11 mouse cellular contexts compared by ENCODE assay signal in genomic region chr8:124833430-124834205, GRCm38 (mm10). TPM values are rescaled to one million over a fixed set of nuclear protein-coding genes. Genes with fewer than 3 reads are reported as not detected.
A peak's percentile ranks its signal among the peaks of the same experiment; 100 is the strongest.
DNase-seq lines count a peak whose midpoint lies in the region; ATAC-seq and TF ChIP-seq lines count a peak whose summit lies in the region.
"Had no signal": no experiment of that assay in that cellular context is flagged by ENCODE, and none has a peak within 500 bp of the region (broad histone marks: within the 10 kb centered on the region; RNA-seq: fewer than 3 reads in every experiment).

No protein-coding gene starts in this region.

- no peak overlapping the region for H3K4me3 ChIP-seq in hindbrain, postnatal 0 days (ENCODE audit: low read length)
- no peak overlapping the region for H3K4me3 ChIP-seq in hindbrain, embryonic 14.5 days (replicated peaks; ENCODE audit: low read length)
- no peak overlapping the region for H3K4me3 ChIP-seq in heart, embryonic 12.5 days
- no peak overlapping the region for H3K4me3 ChIP-seq in limb, embryonic 14.5 days (replicated peaks; ENCODE audit: low read length)
- no peak overlapping the region for H3K4me3 ChIP-seq in left cerebral cortex, adult 2 months
- H3K4me3 ChIP-seq: forebrain, embryonic 15.5 days had no signal

- 45% methylated on average over 15 of the region's 15 CpGs for WGBS in hindbrain, postnatal 0 days
- WGBS in hindbrain, embryonic 14.5 days: 54% methylated on average over 15 of the region's 15 CpGs
- WGBS in heart, embryonic 12.5 days: 26% methylated on average over 15 of the region's 15 CpGs
- WGBS in limb, embryonic 14.5 days: 37% methylated on average over 15 of the region's 15 CpGs

- intact Hi-C loops in left cerebral cortex, adult 2 months (cut with DNase I): no loop called here

- H3K9ac ChIP-seq in hindbrain, postnatal 0 days (replicated peaks; ENCODE audit: low read length): no peak overlapping the region
- no peak overlapping the region for H3K9ac ChIP-seq in hindbrain, embryonic 14.5 days
- H3K9ac ChIP-seq in heart, embryonic 12.5 days: no peak overlapping the region
- no peak overlapping the region for H3K9ac ChIP-seq in limb, embryonic 14.5 days (ENCODE audit: low read depth, low read length, severe bottlenecking)
- H3K9ac ChIP-seq: forebrain, embryonic 15.5 days had no signal

- no peaks in the 10 kb centered on the region for H3K27me3 ChIP-seq in hindbrain, postnatal 0 days (ENCODE audit: insufficient read depth, low read length)
- no peaks in the 10 kb centered on the region for H3K27me3 ChIP-seq in hindbrain, embryonic 14.5 days (ENCODE audit: control insufficient read depth, insufficient read depth, low read length)
- peaks cover 5% of the 10 kb centered on the region for H3K27me3 ChIP-seq in heart, embryonic 12.5 days (replicated peaks)
- no peaks in the 10 kb centered on the region for H3K27me3 ChIP-seq in limb, embryonic 14.5 days (ENCODE audit: control insufficient read depth, insufficient read depth, low read length)
- H3K27me3 ChIP-seq: forebrain, embryonic 15.5 days had no signal

- no peaks in the 10 kb centered on the region for H3K4me1 ChIP-seq in hindbrain, postnatal 0 days (ENCODE audit: insufficient read depth, low read length)
- no peaks in the 10 kb centered on the region for H3K4me1 ChIP-seq in hindbrain, embryonic 14.5 days (replicated peaks; ENCODE audit: control insufficient read depth, insufficient read depth, low read length)
- peaks cover 15% of the 10 kb centered on the region for H3K4me1 ChIP-seq in heart, embryonic 12.5 days (replicated peaks)
- H3K4me1 ChIP-seq in limb, embryonic 14.5 days (ENCODE audit: control insufficient read depth, insufficient read depth, low read length): peaks cover 7% of the 10 kb centered on the region; the same call in 1 of the 2 replicates
- H3K4me1 ChIP-seq: forebrain, embryonic 15.5 days had no signal

- no peak for TF ChIP-seq CTCF in hindbrain, postnatal 0 days (IDR thresholded peaks at IDR 0.05; ENCODE audit: low read depth)
- no peak for TF ChIP-seq CTCF in left cerebral cortex, adult 2 months (IDR thresholded peaks at IDR 0.05)

- peak overlapping the region; percentile 21; the same call in 1 of the 2 replicates for H3K4me2 ChIP-seq in hindbrain, postnatal 0 days (ENCODE audit: low read depth, low read length)
- no peak overlapping the region for H3K4me2 ChIP-seq in hindbrain, embryonic 14.5 days (replicated peaks)
- H3K4me2 ChIP-seq in heart, embryonic 12.5 days: peak overlapping the region; percentile 37; the same call in 1 of the 2 replicates
- H3K4me2 ChIP-seq in limb, embryonic 14.5 days (replicated peaks; ENCODE audit: low read depth, low read length, severe bottlenecking): peak overlapping the region; percentile 28; the same call in 1 of the 2 replicates
- H3K4me2 ChIP-seq: forebrain, embryonic 15.5 days had no signal

- no peak for DNase-seq in hindbrain, postnatal 0 days (ENCODE audit: low spot score)
- DNase-seq in hindbrain, embryonic 14.5 days (ENCODE audit: low spot score): no peak
- DNase-seq in ZHBTc4 (ENCODE audit: low read depth, low spot score): peak; percentile 25
- DNase-seq in limb, embryonic 14.5 days (ENCODE audit: low spot score): no peak
- DNase-seq in left cerebral cortex, adult 2 months (ENCODE audit: extremely low spot score in 1 of 2, low spot score in 2 of 2): no peak
- no peak for DNase-seq in left cerebral cortex, adult 8-10 months (ENCODE audit: low spot score in 2 of 2)
- DNase-seq: cerebellum, postnatal 36 days; left cerebral cortex, postnatal 4 days had no signal

- peaks cover 8% of the 10 kb centered on the region; the same call in 1 of the 2 replicates for H3K36me3 ChIP-seq in hindbrain, postnatal 0 days (ENCODE audit: insufficient read depth, low read length)
- peaks cover 29% of the 10 kb centered on the region for H3K36me3 ChIP-seq in hindbrain, embryonic 14.5 days (replicated peaks; ENCODE audit: control insufficient read depth, insufficient read depth)
- H3K36me3 ChIP-seq in heart, embryonic 12.5 days: peaks cover 13% of the 10 kb centered on the region
- peaks cover 9% of the 10 kb centered on the region for H3K36me3 ChIP-seq in limb, embryonic 14.5 days (ENCODE audit: control insufficient read depth, insufficient read depth, low read length)

- TF ChIP-seq POLR2A in limb, embryonic 14.5 days (IDR thresholded peaks at IDR 0.05; ENCODE audit: borderline replicate concordance, extremely low read depth, insufficient read depth, insufficient read length): no peak

- no peak for ATAC-seq in hindbrain, postnatal 0 days
- ATAC-seq in hindbrain, embryonic 14.5 days (ENCODE audit: low FRiP score): no peak
- peak; percentile 40; the same call in 1 of the 2 replicates for ATAC-seq in heart, embryonic 12.5 days (ENCODE audit: insufficient number of reproducible peaks, low FRiP score)
- no peak for ATAC-seq in limb, embryonic 14.5 days (ENCODE audit: low FRiP score, low read depth)
- no peak for ATAC-seq in CD4-positive, CD25-positive, alpha-beta regulatory T cell, adult 4 months
- ATAC-seq: forebrain, embryonic 15.5 days had no signal

- no peak overlapping the region for H3K27ac ChIP-seq in hindbrain, postnatal 0 days
- H3K27ac ChIP-seq in hindbrain, embryonic 14.5 days: no peak overlapping the region
- H3K27ac ChIP-seq in heart, embryonic 12.5 days (ENCODE audit: poor library complexity, severe bottlenecking): peak overlapping the region; percentile 53; the same call in 1 of the 2 replicates
- no peak overlapping the region for H3K27ac ChIP-seq in limb, embryonic 14.5 days (replicated peaks; ENCODE audit: low read depth, low read length)
- H3K27ac ChIP-seq in left cerebral cortex, adult 2 months: no peak overlapping the region
- H3K27ac ChIP-seq: forebrain, embryonic 15.5 days had no signal

- no peaks in the 10 kb centered on the region for H3K9me3 ChIP-seq in hindbrain, postnatal 0 days (ENCODE audit: low read length)
- H3K9me3 ChIP-seq in hindbrain, embryonic 14.5 days (ENCODE audit: control insufficient read depth, low read length): no peaks in the 10 kb centered on the region
- H3K9me3 ChIP-seq in heart, embryonic 12.5 days (replicated peaks): no peaks in the 10 kb centered on the region
- H3K9me3 ChIP-seq in limb, embryonic 14.5 days (ENCODE audit: control insufficient read depth, low read length): no peaks in the 10 kb centered on the region
- H3K9me3 ChIP-seq: forebrain, embryonic 15.5 days had no signal

RNA-seq across cellular contexts. Expression of gene Gnpat, which starts 29.2 kb away (rescaled TPM):
- 40.0 and 47.2 TPM in 2 replicates for total RNA-seq in hindbrain, postnatal 0 days (2014; rRNA removed)
- polyA plus RNA-seq in hindbrain, postnatal 0 days (2015; fragmentation: Nextera tagmentation; extraction: Ambion mirVana): 53.5 and 55.8 TPM in 2 replicates
- 72.3 and 80.2 TPM in 2 replicates for polyA plus RNA-seq in hindbrain, embryonic 14.5 days (2014; fragmentation: Nextera tagmentation; extraction: Ambion mirVana)
- polyA plus RNA-seq in heart, embryonic 12.5 days (2016; fragmentation: Nextera tagmentation; extraction: Ambion mirVana): 109 and 116 TPM in 2 replicates
- polyA plus RNA-seq in limb, embryonic 14.5 days (2012; rRNA removed): 87.2 and 94.8 TPM in 2 replicates
- 95.1 and 99.8 TPM in 2 replicates for polyA plus RNA-seq in limb, embryonic 14.5 days (2014; fragmentation: Nextera tagmentation; extraction: Ambion mirVana)
- 10 to 100 TPM; 54.7 to 65.8 TPM for total RNA-seq in left cerebral cortex, adult 2 months (2021)
- 10 to 100 TPM; 55.0 to 63.7 (median 58.4) TPM for total RNA-seq in left cerebral cortex, adult 8-10 months (2022)
- 10 to 100 TPM; 43.0 to 54.7 TPM for polyA plus RNA-seq in CD4-positive, CD25-positive, alpha-beta regulatory T cell, adult 4 months (2017; shearing (Covaris generic))

RNA-seq across cellular contexts. Expression of gene 2810004N23Rik, which starts 29.3 kb away (rescaled TPM):
- total RNA-seq in hindbrain, postnatal 0 days (2014; rRNA removed): 22.8 and 26.6 TPM in 2 replicates
- polyA plus RNA-seq in hindbrain, postnatal 0 days (2015; fragmentation: Nextera tagmentation; extraction: Ambion mirVana): 21.4 and 21.8 TPM in 2 replicates
- 18.4 and 21.0 TPM in 2 replicates for polyA plus RNA-seq in hindbrain, embryonic 14.5 days (2014; fragmentation: Nextera tagmentation; extraction: Ambion mirVana)
- 57.1 and 59.4 TPM in 2 replicates for polyA plus RNA-seq in heart, embryonic 12.5 days (2016; fragmentation: Nextera tagmentation; extraction: Ambion mirVana)
- polyA plus RNA-seq in limb, embryonic 14.5 days (2012; rRNA removed): 28.7 and 30.6 TPM in 2 replicates
- 35.2 and 35.4 TPM in 2 replicates for polyA plus RNA-seq in limb, embryonic 14.5 days (2014; fragmentation: Nextera tagmentation; extraction: Ambion mirVana)
- total RNA-seq in left cerebral cortex, adult 2 months (2021): 10 to 100 TPM; 19.0 to 20.3 TPM
- 10 to 100 TPM; 17.7 to 20.5 (median 19.6) TPM for total RNA-seq in left cerebral cortex, adult 8-10 months (2022)
- 10 to 100 TPM; 30.0 to 43.0 TPM for polyA plus RNA-seq in CD4-positive, CD25-positive, alpha-beta regulatory T cell, adult 4 months (2017; shearing (Covaris generic))

RNA-seq across cellular contexts. Expression of gene Trim67, which starts 40.7 kb away (rescaled TPM):
- 75.3 and 83.9 TPM in 2 replicates for total RNA-seq in hindbrain, postnatal 0 days (2014; rRNA removed)
- polyA plus RNA-seq in hindbrain, postnatal 0 days (2015; fragmentation: Nextera tagmentation; extraction: Ambion mirVana): 19.2 and 19.5 TPM in 2 replicates
- 35.8 and 39.4 TPM in 2 replicates for polyA plus RNA-seq in hindbrain, embryonic 14.5 days (2014; fragmentation: Nextera tagmentation; extraction: Ambion mirVana)
- polyA plus RNA-seq in heart, embryonic 12.5 days (2016; fragmentation: Nextera tagmentation; extraction: Ambion mirVana): 0.24 and 0.33 TPM in 2 replicates
- polyA plus RNA-seq in limb, embryonic 14.5 days (2012; rRNA removed): 0.20 and 0.29 TPM in 2 replicates
- 0.03 and 0.04 TPM in 2 replicates for polyA plus RNA-seq in limb, embryonic 14.5 days (2014; fragmentation: Nextera tagmentation; extraction: Ambion mirVana)
- 1 to 10 TPM; 2.0 to 2.2 TPM for total RNA-seq in left cerebral cortex, adult 2 months (2021)
- total RNA-seq in left cerebral cortex, adult 8-10 months (2022): 1 to 10 TPM; 2.2 to 2.3 (median 2.2) TPM
- not detected for polyA plus RNA-seq in CD4-positive, CD25-positive, alpha-beta regulatory T cell, adult 4 months (2017; shearing (Covaris generic))

Comparison
In these comparisons a context has a peak if more than half of its experiments do, and no peak if none do; other contexts are left out.
1. RNA of gene Trim67, which starts 40.7 kb away (polyA plus RNA-seq): 35.8 to 39.4 TPM in hindbrain, embryonic 14.5 days and 19.2 to 19.5 TPM in hindbrain, postnatal 0 days; 0.03 to 0.29 TPM in limb, embryonic 14.5 days, 0.24 to 0.33 TPM in heart, embryonic 12.5 days and not detected in CD4-positive, CD25-positive, alpha-beta regulatory T cell, adult 4 months; every median in the first group is over 10 times any median in the second.